Mouse (Mus musculus): ENCODE measurements around the gene Serpinb9g.
"Not testable (repeated sequence)": the region's sequence is repeated elsewhere in the genome, so short reads cannot be mapped to it uniquely, and the experiment has no call there.

The Serpinb9g gene

GRCm38 (mm10) chr13:33484490-33484889 is at the start of gene Serpinb9g:
Gene Serpinb9g (plus strand): TSS chr13:33484790.
- DNase-seq (ENCODE audit: low spot score in 2 of 2): not testable (repeated sequence)

- not testable (repeated sequence) for DNase-seq (ENCODE audit: low spot score in 2 of 2)
Observed at GRCm38 (mm10) chr13:33483872-33484271, 718 bp upstream of the Serpinb9g start.

GRCm38 (mm10) chr13:33524629-33525028 is 40.0 kb downstream of the Serpinb9g start:
- no peak for DNase-seq (ENCODE audit: low spot score in 2 of 2)

- DNase-seq (ENCODE audit: low spot score in 2 of 2): no peak
Observed at GRCm38 (mm10) chr13:33532814-33533213, 48.2 kb downstream of the Serpinb9g start.
